Mouse (Mus musculus) megakaryocyte progenitor cell, adult 5-6 weeks (primary cell): ENCODE data around the gene Papolb. TPM values are rescaled to one million over a fixed set of nuclear protein-coding genes. Genes with fewer than 3 reads are reported as not detected.

Experiments
- total RNA-seq, 2 experiments: library from RNA; stranded (forward) in 1 of 2; stranded (reverse) in 1 of 2; fragments of 157-497, 149-512 nt in 1 of 2; fragments of 200-1000 nt in 1 of 2; gene quantifications; 2 replicates each; pipeline versions ENCODE4 v1.2.3 to v1.2.4; 2015 to 2017

Papolb gene
- total RNA-seq, 2 experiments from 2014 or later, result not detected

Other genes starting within 250 kb of the Papolb start
- 14.1 and 18.1 TPM in 2 replicates for gene Foxk1, start 128.6 kb downstream of the Papolb start, total RNA-seq (2015)
- 8.4 and 8.5 TPM in 2 replicates for gene Foxk1, start 128.6 kb downstream of the Papolb start, total RNA-seq (2017)
- 5.6 and 6.8 TPM in 2 replicates for gene Ap5z1, start 66.1 kb downstream of the Papolb start, total RNA-seq (2015)
- gene Ap5z1, start 66.1 kb downstream of the Papolb start, total RNA-seq (2017), result 4.7 and 8.0 TPM in 2 replicates
- not detected in 2 replicates for gene Radil, start 21.0 kb upstream of the Papolb start, total RNA-seq (2015)
- gene Radil, start 21.0 kb upstream of the Papolb start, total RNA-seq (2017), result not detected in 2 replicates
- not detected in 2 replicates for gene Mmd2, start 78.7 kb upstream of the Papolb start, total RNA-seq (2015)
- gene Mmd2, start 78.7 kb upstream of the Papolb start, total RNA-seq (2017), result not detected in 2 replicates
- gene Wipi2, start 97.6 kb upstream of the Papolb start, total RNA-seq (2015), result 17.6 and 18.0 TPM in 2 replicates
- 29.3 and 35.3 TPM in 2 replicates for gene Wipi2, start 97.6 kb upstream of the Papolb start, total RNA-seq (2017)
- gene Slc29a4, start 162.4 kb upstream of the Papolb start, total RNA-seq (2015), result not detected in 2 replicates
- not detected in 2 replicates for gene Slc29a4, start 162.4 kb upstream of the Papolb start, total RNA-seq (2017)